Mouse (Mus musculus) spleen, postnatal 4 days (tissue): ENCODE data around the gene Bbs2.
"Not testable (repeated sequence)": the region's sequence is repeated elsewhere in the genome, so short reads cannot be mapped to it uniquely, and the experiment has no call there.

ENCODE experiments used
- DNase-seq, 2 experiments: peaks; one replicate each; pipeline ENCODE4 v3.0.0; 2022; ENCODE audit warnings: low spot score in 2 of 2

The Bbs2 gene

DNA sequence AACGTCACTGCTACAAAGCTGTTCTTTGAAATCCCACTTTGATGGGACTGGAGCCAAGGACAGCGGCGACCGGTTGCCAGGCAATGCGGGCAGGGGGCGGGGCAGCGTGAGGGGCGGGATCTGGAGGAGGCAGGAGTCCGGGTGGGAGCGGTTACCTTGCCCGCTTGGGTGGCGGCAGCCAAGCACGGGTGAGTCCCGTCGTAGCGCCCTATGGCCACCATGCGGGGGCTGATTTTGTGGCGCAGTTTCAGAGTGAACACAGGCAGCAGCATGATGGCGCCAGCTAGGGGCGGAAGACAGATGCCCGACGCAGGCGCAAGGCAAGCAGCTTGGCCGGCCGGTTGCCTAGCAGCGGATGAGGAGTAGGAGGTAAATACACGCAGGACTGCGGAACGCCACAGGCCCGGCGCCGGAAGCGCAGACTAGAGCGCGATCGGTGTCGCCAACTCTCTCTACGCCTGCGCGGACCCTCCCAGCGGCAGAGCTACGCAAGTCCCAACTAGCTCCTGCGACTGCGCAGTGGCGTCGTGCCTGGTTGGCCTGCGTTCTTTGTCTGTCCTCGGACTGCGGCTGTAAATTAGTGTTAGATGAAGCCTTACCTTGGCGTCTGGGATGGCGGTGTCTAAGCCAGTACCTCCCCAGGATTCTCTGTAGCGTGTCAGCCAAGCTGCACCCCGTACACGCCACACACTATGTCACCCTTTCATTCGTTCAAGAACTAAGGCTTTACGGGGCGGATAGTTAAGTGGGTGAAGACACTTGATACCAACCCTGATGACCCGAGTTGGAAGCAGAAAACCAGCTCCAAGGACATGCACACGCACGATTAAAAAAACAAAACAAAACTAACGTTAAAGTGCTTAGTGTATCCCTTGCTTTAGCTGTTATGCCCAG lies at the start of gene Bbs2:
TSS of gene Bbs2 (minus strand) at position 848 of the 894 bp plus-strand sequence.
- peak; percentile 97 to 99 for DNase-seq

DNA sequence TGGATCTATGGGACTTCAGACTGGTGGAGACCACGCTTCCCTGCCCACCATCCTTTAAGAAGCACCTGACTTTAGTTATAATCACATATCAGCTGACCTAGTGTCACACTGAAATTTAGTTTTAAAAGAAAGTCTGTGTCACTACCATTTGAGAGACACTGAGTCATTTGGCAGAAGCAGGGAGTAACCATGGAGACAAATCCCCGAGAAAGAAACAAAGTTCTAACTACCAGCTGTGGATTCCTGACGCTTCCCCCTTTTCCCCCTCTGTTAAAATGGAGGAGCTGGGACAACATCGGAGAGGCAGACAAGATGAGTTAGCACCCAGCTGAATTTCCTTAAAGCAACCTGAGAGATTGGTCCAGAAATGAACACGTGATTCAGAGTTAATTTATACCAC lies 49.5 kb upstream of the Bbs2 start:
- DNase-seq, result no peak

DNA sequence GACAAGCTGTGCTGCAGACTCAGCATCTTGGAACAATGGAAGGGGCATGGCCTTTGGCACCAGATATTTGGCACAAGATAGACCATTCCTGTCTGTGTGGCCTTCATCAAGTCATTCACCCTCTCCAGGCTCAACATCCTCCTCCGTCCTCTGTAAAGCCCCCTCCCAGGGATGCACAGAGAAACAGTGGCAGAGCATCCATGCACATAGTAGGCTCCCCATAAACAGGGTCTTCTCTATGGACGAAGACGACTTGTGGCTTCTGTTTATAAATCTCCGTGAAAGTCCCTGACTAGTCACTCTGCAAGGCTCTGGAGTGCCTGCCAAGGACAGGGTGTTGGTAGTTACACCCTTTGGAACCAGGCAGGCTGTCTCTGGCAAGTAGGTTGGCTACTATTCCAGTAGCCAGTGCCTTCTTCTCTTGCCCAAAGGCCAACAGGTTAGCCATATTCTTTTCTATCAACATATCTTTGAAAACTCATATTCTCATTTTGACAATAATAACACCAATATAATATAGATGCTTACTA lies 41.6 kb upstream of the Bbs2 start:
- no peak for DNase-seq

DNA sequence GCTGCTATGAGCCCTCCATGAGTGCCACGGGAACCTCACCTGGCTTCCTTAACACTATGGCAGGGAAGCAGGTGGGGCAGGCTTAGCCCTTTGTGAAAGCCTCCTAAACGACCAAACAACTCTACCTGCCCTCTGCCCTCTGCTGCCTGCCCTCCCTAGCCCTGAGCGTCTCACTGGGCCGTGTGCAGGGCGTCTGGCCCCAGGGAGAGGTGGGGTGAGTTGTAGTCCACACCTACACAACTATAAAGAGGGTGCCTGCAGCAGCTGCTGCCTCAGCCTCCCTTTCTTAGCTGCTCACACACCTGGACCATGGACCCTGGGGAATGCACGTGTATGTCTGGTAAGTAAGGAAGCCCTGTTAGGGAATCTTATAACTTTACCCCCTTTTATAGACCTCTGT lies 38.2 kb upstream of the Bbs2 start, which contains the start of gene Mt4:
TSS of gene Mt4 (plus strand) at position 265 of the 400 bp plus-strand sequence.
- DNase-seq, result no peak

DNA sequence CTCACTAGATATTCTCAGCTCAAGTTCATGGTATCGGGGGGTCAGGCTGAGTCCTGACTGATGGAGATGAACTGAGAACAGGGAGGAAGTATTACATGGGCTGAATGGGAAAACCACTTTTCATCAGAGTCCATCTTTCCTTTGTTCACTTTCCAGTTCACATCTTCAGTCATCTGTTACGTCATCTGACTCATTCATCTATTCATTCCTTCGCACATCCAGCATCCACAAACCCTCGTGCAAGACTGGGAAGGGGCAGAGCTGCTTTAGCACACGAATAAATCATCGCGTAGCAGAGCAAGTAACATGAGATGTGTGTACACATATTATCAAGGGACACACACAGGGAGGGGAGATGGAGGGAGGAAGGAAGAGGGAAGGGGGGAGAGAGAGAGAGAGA lies 37.5 kb upstream of the Bbs2 start:
- DNase-seq, result no peak

DNA sequence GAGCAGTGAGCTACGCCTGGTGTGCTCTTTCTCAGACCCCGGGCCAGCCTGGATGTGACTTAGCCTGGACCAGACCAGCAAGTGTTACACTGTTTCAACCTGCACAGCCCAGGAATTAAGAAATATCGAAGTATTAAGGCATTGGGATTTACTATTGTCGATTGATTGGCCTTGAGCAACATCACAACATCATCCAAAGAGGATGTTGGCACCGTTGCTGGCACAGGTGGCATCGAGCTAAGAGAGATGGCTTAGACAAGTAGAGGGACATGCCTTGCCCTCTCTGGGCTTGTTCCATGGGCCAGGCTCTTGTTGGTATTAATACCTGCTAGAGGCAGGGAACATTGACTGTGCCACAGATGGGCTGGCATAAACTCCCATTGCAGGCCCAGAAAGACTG lies 36.8 kb upstream of the Bbs2 start:
- no peak for DNase-seq

DNA sequence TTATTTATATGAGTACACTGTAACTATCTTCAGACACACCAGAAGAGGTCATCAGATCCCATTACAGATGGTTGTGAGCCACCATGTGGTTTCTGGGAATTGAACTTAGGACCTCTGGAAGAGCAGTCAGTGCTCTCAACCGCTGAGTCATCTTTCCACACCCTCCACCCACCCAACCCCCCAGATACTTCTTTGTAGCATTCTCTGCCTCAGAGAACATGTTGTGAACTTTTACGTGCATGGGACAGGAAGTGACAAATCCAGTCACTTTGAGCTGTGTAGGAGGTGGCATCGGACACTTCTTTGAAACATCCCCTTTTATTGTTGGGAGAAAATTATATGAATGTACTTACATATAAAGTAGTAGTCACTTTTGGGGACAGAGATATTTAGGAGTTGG lies 35.9 kb upstream of the Bbs2 start:
- not testable (repeated sequence) for DNase-seq

DNA sequence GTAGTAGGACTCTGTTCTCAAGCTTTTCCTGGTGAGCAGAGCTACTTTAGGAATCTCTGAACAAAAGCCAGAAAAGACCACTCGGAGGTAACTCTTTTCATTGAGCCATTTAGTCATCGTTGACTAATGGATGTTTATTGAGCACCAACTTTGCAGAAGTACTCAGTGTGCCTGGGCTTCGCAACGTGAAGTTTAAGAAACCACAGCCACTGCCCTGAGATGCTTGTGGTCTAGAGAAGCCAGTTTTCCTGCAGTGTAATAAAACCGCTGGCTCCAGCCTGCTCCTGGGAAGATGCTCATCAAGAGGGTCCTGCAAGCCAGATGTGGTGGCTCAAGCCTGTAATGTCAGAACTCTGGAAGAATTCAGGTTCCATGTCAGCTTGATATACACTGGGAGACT lies 33.4 kb upstream of the Bbs2 start:
- no peak for DNase-seq

DNA sequence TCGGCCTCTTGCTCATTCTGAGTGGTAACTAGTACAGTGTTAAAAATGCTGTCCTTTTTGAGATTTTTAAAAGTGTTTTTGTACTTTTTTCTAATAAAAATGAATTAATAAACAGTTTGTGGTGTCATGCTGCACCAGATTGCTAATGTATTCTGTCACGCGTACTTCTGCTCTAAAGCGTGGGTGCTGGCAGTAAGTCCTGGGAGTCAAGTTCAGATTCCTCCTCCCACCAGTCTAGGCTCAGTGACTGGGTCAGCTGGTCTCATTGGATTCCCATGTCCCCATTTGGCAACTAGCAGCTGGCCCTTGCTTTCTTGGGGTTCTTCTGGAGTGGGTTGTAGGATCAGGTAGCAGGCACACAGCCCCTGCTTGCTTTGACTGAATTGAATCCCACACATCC lies 31.4 kb upstream of the Bbs2 start:
- no peak for DNase-seq

DNA sequence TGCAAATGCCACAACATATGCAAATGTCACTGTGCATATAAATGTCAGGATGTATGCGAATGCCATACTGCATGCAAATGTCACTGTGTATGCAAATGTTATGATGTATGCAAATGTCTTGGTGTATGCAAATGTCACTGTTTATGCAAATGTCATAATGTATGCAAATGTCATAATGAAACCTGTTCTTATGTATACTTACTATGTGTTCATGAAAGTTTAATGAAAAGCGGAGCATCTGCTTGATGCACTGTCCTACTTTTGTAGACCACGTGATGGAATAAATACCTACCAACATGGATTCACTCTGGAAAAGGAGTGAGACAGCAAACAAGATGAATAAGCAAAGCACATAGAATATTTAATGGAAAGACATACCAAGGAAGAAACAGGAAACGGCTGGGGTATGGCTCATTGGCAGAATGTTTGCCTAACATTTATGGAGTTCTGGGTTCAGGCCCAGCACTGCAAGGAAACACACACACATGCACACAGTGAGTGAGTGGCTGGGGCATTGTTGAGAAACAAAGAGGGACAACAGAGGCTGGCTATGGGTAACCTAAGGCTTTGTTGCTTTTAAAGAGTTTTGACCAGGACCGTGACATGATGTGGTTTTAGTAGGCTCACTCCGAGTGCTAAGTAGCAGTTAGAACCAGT lies 30.5 kb upstream of the Bbs2 start:
- no peak for DNase-seq

DNA sequence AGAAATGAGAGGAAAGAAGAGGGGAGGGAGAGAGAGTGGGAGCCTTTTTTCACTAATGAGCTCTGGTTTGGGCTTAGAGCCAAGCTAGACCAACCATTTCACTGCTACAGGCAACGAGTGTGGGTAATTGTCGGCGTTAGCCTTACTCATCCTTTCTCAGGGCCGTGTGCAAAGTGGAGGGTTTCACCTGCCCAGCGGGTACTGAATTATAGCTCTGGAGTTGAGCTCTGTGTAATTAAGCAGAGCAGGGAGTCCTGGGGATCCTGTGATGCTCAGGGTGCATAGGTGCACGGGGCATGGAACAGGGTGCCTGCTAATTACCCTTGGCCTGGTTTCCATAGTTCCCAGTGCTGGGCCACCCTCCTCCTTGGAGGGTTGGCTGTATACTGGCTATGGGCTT lies 29.0 kb upstream of the Bbs2 start:
- no peak for DNase-seq

DNA sequence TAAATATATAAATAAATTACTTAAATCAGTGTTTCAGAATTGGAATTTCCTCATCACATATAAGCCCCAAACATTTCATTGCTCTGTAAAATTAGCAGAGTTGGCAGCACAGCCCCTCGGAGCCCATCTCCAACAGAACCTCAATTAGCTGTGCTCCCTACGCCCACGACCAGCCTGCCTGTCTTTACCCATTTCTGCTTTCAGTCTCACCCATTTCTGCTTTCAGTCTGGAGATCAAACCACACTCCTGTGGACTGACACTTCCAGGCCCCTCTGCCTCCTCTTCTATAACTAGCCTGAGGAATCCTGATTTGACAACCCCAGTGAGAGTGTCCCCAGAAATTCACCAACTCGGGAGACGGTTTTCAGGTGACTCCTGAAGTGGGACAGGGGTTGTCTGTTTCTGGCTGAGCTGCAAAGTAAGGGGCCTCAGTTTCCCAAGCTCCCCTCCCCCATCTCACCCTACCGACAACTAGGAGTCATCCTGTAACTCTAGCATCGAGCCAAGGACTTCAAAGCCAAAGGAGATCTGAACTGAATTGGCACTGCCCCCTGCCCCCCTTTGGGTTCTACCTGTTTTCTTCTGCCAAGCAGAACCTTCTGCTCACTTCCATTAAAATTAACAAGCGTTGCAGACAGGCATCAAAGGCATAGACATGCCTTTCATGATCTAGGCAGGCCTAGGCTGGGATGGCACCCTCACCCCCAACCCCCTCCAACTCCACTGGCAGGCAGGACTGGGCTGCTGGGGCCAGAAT lies 24.2 kb upstream of the Bbs2 start:
- no peak for DNase-seq

DNA sequence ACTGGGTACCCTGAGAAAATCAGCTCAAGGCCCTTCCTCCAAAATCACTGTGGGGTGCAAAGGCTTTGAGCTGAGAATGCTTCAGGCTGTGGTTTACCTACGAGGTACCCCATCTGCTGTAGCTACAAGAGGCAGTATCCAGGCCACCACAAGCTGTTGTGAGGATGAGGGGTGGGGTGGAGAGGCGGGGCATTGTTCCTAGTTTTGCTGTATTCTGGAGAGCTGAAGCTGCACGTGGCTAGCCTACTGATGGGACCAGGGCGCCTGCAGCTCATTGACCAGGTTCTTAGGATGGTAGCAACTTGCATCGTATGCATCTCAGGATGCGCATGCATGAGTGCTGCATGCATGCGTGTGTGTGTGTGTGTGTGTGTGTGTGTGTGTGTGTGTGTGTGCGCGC lies 22.9 kb upstream of the Bbs2 start:
- DNase-seq, result no peak

DNA sequence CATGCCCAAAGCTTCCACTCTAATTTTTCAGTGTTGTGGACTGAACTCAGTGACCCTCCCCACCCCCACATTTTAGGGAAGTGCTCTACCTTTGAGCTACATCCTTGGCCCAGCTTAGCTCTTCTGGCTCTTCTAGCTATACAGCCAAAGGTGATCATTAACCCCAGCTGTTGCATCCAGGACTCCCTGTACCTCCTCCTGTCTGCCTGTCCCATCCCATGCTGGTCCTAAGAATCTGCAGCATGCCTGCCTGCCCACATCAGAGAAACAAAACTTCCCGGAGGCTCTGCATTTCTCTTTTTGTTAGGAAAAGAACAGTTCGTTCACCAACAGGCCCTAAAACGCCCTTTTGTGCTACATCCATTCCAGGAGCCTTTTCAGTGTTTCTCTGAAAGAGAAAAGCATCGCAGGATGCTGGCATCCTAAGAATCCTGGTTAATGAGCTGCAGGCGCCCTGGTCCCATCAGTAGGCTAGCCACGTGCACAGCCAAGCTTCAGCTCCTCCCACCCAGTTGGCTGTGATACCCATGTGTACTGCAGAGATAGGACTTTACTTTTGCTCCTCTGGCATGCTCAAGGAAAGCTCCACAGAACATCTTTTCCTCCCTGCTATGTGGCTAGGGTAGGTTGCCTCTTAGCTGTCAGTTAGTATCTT lies 20.2 kb upstream of the Bbs2 start:
- DNase-seq, result peak in 1 of 2 experiments; percentile 34

DNA sequence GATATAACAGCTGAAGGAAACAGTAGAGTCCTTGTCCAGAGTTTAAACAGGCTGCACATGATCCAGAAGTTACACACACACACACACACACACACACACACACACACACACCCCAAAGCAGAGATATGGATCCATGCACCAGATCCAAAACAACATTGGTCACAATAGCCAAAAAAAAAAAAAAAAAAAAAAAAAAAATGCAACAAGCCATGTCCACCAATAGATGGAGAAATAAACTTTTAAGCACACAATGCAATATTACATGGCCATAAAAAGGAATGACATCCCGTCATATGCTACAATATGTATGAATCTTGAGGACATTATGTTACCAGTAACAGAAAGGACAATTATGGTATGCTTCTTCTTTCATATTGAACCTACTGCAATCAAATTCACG lies 15.2 kb upstream of the Bbs2 start:
- DNase-seq, result no peak

DNA sequence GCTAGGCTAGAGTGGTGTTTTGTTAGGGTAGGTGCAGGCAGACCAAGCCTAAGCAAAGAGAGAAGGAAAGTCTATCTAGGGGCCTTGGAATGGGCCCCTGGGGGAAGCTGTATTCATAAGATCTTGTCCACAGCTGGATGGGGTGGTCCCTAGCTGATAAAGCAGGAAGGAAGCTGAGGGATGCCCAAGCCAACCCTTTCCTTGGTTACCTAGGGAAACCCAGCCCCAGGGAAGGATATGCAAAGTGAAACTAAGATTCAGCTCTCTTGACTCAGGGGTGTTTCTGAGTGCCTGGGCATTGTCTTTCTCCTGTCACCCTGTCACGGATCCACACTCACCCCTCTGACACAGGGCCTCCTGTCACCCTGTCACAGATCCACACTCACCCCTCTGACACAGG lies 14.7 kb upstream of the Bbs2 start:
- no peak for DNase-seq

DNA sequence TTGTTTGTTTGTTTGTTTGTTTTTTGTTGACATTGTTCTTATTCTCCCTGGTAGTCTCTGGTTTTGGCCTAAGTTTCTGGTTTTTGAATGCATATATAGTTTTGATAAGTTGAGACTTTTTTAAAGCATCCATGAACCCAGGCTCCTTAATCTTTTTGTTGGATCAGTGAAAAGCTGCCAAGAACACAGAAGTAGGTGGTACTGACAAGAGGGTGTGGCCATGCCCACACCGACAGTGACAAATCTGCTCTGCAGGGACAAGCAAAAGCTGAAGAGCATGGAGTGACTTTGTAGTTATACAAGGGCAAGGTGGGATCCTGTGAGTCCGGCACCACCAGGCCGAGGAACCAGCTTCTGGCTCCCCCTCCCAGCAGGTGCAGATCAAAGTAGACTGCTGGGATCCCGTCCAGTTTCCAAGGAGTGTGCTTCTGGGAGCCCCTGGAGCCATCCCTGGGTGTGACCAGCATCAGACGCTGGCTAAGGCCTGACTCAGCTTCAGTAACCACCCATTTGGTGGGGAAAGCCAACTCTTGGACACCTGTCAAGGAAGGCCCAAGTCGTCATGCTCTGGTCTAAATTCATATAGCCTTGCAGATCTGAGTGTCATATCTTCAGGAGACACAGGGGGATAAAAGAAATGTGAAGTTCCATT lies 11.9 kb upstream of the Bbs2 start:
- DNase-seq, result no peak

DNA sequence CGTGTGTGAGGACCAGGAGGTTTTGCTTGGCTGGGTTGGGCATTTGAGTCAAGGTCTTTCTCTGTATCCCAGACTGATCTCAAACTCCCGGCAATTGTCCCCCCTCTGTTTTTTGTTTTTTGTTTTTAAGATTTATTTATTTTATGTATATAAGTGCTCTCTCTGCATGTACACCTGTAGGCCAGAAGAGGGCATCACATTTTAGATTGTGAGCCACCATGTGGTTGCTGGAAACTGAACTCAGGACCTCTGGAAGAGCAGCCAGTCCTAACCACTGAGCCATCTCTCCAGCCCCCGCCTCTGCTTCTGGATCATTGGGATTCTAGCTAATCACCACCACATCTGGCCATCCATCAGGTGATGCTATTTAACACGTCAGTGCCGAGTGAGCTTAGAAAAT lies 11.1 kb upstream of the Bbs2 start:
- DNase-seq, result no peak

DNA sequence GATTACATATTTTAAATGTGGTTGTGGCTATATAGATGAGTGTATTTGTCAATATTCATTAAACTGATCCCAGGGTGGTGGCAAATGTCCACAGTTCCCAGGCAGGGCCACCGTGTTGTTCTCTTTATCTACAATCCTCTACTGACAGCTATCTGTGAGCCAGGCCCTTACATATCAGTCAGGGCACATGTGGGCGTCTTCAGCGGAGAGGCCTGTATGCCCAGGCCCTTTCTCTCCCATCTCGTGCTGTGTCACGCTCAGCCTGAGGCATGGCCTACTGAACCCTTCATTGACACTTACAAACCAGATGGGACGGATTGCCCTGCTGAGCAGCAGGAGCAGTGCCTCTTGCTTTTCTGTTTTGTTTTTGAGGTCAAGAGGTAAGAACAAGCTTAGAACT lies 10.7 kb upstream of the Bbs2 start:
- peak; percentile 36 to 64 for DNase-seq

DNA sequence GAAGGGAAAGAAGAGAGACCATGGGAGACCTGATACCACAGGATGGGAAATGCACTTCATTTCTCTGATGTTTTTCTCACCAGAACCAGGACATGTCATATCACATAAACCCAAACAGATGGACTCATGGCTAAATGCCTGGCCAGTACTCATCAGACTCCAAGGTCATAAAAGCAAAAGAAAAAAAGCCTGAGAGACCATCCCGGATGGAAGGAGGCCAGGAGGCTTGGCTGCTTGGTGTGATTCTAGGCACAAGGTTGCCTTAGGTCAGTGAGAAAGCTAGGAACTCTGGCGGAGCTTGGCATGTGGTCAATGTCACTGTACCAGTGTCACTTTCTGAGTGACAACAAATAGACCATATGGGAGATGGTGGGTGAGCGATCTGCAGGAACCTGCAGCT lies 9.1 kb upstream of the Bbs2 start:
- DNase-seq, result no peak

DNA sequence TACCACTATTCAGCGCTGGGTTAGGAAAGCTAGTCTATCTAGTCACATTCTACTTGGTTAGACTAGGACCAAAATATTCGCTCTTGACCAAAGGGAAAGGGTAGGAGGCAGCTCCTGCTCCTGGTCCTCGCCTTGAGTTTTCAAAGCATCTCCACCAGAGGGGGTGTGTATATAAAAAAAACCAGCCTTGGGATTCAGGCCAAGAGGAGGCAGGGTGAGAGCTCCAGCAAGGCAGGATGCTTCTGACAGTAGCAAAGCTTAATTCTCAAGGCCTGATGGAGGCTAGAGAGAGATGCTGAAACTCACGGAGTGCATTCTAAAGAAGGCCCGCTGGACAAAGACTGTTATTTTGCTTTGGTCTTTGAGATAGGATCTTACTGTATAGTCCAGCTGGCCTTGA lies 5.4 kb upstream of the Bbs2 start:
- no peak for DNase-seq
